Mouse (Mus musculus) neural tube, embryonic 11.5 days (tissue): ENCODE measurements around the gene Vps13d. TPM values are rescaled to one million over a fixed set of nuclear protein-coding genes. Genes with fewer than 3 reads are reported as not detected.

Experiments
- ATAC-seq: fragments of 200-750 bp; cut with Nextera tagmentation; 2 replicates; pipeline ENCODE4 v1.8.0; 2017; ENCODE audit warnings: moderate number of reproducible peaks, mild to moderate bottlenecking, moderate TSS enrichment, moderate library complexity; ENCODE audit not compliant: insufficient read depth, low FRiP score, low TSS enrichment
- DNase-seq: peaks from one replicate; pipeline ENCODE4 v3.0.0-alpha.2; 2015; ENCODE audit warnings: low spot score
- H3K27ac ChIP-seq: fragments of 300-500 bp; sonication (generic); 2 replicates; pipeline ENCODE4 v1.5.1; 2014; ENCODE audit warnings: low read depth, mild to moderate bottlenecking, low read length
- H3K27me3 ChIP-seq: fragments of 300-500 bp; sonication (generic); 2 replicates; pipeline ENCODE4 v1.6.1; 2014; ENCODE audit warnings: mild to moderate bottlenecking, low read length, mixed read lengths; ENCODE audit not compliant: control insufficient read depth, insufficient read depth
- H3K36me3 ChIP-seq: fragments of 300-500 bp; sonication (generic); 2 replicates; pipeline ENCODE4 v1.6.1; 2014; ENCODE audit warnings: mild to moderate bottlenecking, low read length, moderate library complexity, mixed read lengths; ENCODE audit not compliant: control insufficient read depth, insufficient read depth
- H3K4me1 ChIP-seq: fragments of 300-500 bp; sonication (generic); 2 replicates; pipeline ENCODE4 v1.6.1; 2014; ENCODE audit warnings: low read length, mixed read lengths; ENCODE audit not compliant: control insufficient read depth, insufficient read depth
- H3K4me2 ChIP-seq: fragments of 300-500 bp; sonication (generic); 2 replicates; pipeline ENCODE4 v1.6.1; 2014; ENCODE audit warnings: low read depth, mild to moderate bottlenecking, moderate library complexity
- H3K4me3 ChIP-seq: fragments of 300-500 bp; sonication (generic); 2 replicates; pipeline ENCODE4 v1.5.1; 2014; ENCODE audit warnings: low read depth, low read length
- H3K9ac ChIP-seq: fragments of 300-500 bp; sonication (generic); 2 replicates; pipeline ENCODE4 v1.6.1; 2014; ENCODE audit warnings: mild to moderate bottlenecking, low read length
- H3K9me3 ChIP-seq: fragments of 300-500 bp; sonication (generic); 2 replicates; pipeline ENCODE4 v1.6.1; 2016; ENCODE audit warnings: low read length; ENCODE audit not compliant: control insufficient read depth
- whole genome bisulfite sequencing: fragments of 180-500 bp; shearing (Covaris S2); extraction: QIAGEN DNeasy Blood & Tissue Kit; methylation state at CpG from one replicate; pipeline ENCODE4 v1.1.7; 2014; 5-methylcytosine and 5-hydroxymethylcytosine counted together
- polyA plus RNA-seq: library from polyadenylated mRNA; unstranded; fragments of >200 nt; fragmentation: Nextera tagmentation; extraction: Ambion mirVana; gene quantifications from 2 replicates; pipeline ENCODE4 v1.2.1, GENCODE M21; 2014

Gene Vps13d
- polyA plus RNA-seq, 1 experiment from 2014 or later, result 14.3 TPM

DNA sequence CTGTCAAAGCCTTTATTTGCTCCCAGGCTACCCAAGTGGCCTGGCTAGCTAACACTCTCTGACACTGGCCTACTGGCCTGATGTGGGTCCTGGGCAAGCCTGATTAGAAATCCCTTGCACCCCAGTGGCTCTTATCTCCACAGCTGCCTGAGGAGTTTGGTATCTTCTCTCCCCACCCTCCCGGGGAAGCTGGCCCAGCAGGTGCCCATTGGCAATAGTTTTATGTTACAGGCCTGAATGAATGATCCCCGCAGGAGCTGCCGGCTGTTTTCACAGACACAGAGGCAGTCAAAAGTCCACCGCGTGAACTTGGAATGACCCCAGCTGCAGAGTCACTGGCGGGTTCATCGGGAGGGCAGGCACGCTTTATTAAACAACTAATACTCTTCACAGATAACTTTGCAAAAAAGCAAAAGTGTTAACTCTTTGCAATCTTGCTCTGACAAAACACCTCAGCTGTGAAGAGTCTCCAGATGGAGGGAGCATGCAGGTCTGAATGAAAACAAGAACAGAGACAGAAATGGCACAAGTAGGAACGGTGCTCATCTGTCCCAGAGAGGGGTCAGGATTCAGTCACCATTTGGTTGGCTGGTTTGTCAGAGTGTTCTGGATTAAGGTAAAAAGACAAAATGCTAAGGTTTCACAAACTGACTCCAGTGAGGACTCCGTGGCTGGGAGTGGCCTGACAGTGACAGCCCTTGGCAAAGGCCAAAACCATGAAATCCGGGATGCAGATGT, 160.1 kb downstream of the Vps13d start:
- Histone ChIP-seq H3K9me3 (no peaks in the 10 kb centered on the region), H3K4me3 (no peak overlapping the region), H3K27me3 (no peaks in the 10 kb centered on the region), H3K27ac (peak overlapping the region; percentile 68), H3K4me1 (peaks cover 28% of the 10 kb centered on the region), H3K4me2 (no peak overlapping the region), H3K9ac (no peak overlapping the region), H3K36me3 (no peaks in the 10 kb centered on the region)
- DNase-seq (peak; percentile 85), ATAC-seq (peak; percentile 88)
- WGBS, result 5% methylated on average over 11 of the region's 11 CpGs

DNA sequence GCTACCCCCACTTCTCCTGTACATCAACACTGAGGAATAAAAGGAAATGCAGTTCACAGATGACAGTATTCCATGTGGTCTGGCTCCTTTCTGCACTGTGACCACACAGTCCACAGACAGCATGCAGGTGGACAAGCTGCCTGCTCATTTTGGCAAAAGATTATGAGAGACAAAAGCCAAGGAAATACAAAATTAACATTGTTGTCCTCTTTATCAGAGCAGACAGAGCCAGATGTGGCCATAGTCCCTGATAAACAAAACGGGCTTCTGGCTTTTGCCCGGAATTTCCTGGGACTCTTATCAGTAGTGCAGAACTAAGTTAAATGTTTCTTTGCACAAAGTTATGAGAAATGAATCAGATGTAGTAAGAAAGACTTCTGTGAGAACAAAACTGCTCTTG, 161.4 kb downstream of the Vps13d start:
- no peaks in the 10 kb centered on the region for H3K9me3 ChIP-seq
- H3K4me1 ChIP-seq, result peaks cover 32% of the 10 kb centered on the region
- no peak overlapping the region for H3K4me2 ChIP-seq
- no peak overlapping the region for H3K27ac ChIP-seq
- DNase-seq (no peak), ATAC-seq (no peak)
- no peaks in the 10 kb centered on the region for H3K36me3 ChIP-seq
- H3K9ac ChIP-seq, result no peak overlapping the region
- no peak overlapping the region for H3K4me3 ChIP-seq
- no peaks in the 10 kb centered on the region for H3K27me3 ChIP-seq
- 80% methylated on average over 2 of the region's 2 CpGs for WGBS

DNA sequence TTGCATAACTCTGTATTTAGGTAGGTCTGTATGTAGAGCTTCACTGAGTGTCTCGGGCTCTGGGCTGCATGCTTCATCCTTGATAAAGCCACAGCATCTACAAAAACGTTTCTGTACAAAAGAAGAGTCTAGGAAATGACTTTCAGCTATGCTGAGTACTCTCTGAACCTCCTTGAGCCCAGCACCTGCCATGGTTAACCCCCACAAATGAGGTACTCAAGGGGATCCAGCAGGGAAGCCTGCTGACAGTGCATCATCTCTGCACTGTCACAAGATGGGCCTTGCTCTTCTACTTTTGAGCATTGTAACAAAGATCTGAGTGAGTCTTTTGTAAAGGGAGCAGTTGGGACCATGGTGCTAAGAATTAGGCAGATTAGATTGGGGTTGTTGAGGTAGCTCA, 162.2 kb downstream of the Vps13d start:
- H3K36me3 ChIP-seq, result no peaks in the 10 kb centered on the region
- H3K4me1 ChIP-seq, result peaks cover 35% of the 10 kb centered on the region
- no peaks in the 10 kb centered on the region for H3K27me3 ChIP-seq
- 66% methylated on average over 2 of the region's 2 CpGs for WGBS
- no peak overlapping the region for H3K4me3 ChIP-seq
- ATAC-seq (no peak), DNase-seq (no peak)
- no peak overlapping the region for H3K9ac ChIP-seq
- no peak overlapping the region for H3K27ac ChIP-seq
- no peaks in the 10 kb centered on the region for H3K9me3 ChIP-seq
- no peak overlapping the region for H3K4me2 ChIP-seq

DNA sequence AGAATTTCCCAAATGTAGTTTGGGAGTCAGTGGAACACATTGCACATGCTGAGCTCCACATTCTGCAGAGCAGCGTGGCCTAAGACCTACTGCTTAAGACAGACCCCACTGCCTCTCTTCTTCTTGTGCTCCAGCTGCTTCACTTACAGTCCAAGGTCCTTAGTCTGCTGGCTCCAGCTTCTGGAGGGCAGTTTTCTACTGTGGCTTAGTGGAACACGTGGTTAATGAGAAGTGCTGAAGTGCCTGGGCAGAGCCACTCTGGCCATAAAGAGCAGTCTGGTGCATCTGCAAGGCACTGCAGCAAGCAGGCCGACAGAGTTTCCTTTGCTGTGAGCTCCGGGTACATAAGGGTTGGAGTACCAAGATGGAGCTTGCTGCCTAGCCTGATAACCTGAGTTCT, 163.3 kb downstream of the Vps13d start:
- ATAC-seq (no peak), DNase-seq (no peak)
- Histone ChIP-seq H3K9ac (no peak overlapping the region), H3K27ac (no peak overlapping the region), H3K4me3 (no peak overlapping the region), H3K9me3 (no peaks in the 10 kb centered on the region), H3K36me3 (no peaks in the 10 kb centered on the region; the same call in 1 of the 2 replicates), H3K4me2 (no peak overlapping the region), H3K27me3 (no peaks in the 10 kb centered on the region), H3K4me1 (peaks cover 38% of the 10 kb centered on the region)
- WGBS, result 64% methylated on average over 4 of the region's 4 CpGs

DNA sequence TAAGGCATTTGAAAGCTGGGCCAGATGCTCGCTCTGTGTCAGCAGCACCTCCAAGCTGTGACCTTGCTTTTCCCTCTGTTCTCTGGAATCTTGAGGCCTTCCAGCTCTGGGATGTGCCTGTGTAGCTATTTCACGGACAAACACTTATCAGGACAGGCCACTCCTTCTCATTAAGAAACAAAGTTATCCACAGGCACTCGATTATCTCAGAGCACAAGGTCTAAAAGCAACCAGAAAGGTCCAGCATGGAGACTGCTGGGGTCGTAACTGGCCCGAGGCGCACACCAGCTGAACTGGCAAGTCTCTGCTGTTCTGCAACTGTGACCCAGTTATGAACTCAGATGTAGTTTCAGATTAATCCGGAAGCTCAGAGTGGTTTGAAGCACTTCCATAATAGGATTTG, 168.4 kb downstream of the Vps13d start:
- Histone ChIP-seq H3K27ac (no peak overlapping the region), H3K4me2 (no peak overlapping the region)
- no peak for DNase-seq

DNA sequence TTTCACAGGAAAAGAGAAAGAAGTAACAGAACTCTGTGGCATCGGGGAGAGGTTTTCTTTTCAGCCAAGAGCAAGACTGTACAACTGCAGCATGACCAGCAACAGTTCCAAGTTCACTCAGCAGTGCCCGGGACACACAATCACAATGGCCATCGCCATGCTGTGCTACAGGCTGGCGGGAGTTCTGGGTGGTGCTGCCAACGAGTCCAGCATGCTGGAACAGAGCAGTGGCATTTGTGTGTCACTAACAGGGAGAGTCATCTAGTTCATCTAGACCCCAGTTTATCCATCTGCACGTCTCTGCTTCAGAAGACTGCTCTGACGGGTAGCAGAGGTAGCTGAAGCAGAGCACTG, 169.4 kb downstream of the Vps13d start:
- H3K27ac ChIP-seq, result no peak overlapping the region
- H3K27me3 ChIP-seq, result no peaks in the 10 kb centered on the region
- H3K4me1 ChIP-seq, result peaks cover 14% of the 10 kb centered on the region; the same call in 1 of the 2 replicates
- DNase-seq (no peak), ATAC-seq (no peak)
- no peaks in the 10 kb centered on the region for H3K9me3 ChIP-seq
- no peak overlapping the region for H3K4me2 ChIP-seq
- no peak overlapping the region for H3K9ac ChIP-seq
- 68% methylated on average over 7 of the region's 7 CpGs for WGBS
- H3K36me3 ChIP-seq, result no peaks in the 10 kb centered on the region; the same call in 1 of the 2 replicates
- H3K4me3 ChIP-seq, result no peak overlapping the region

More for the DNA sequence above, 168.4 kb downstream of the Vps13d start:
- Histone ChIP-seq H3K4me3 (no peak overlapping the region), H3K9ac (no peak overlapping the region), H3K27me3 (no peaks in the 10 kb centered on the region), H3K36me3 (no peaks in the 10 kb centered on the region; the same call in 1 of the 2 replicates), H3K4me1 (peaks cover 14% of the 10 kb centered on the region; the same call in 1 of the 2 replicates), H3K9me3 (no peaks in the 10 kb centered on the region)
- WGBS, result 62% methylated on average over 7 of the region's 7 CpGs
- ATAC-seq, result no peak

DNA sequence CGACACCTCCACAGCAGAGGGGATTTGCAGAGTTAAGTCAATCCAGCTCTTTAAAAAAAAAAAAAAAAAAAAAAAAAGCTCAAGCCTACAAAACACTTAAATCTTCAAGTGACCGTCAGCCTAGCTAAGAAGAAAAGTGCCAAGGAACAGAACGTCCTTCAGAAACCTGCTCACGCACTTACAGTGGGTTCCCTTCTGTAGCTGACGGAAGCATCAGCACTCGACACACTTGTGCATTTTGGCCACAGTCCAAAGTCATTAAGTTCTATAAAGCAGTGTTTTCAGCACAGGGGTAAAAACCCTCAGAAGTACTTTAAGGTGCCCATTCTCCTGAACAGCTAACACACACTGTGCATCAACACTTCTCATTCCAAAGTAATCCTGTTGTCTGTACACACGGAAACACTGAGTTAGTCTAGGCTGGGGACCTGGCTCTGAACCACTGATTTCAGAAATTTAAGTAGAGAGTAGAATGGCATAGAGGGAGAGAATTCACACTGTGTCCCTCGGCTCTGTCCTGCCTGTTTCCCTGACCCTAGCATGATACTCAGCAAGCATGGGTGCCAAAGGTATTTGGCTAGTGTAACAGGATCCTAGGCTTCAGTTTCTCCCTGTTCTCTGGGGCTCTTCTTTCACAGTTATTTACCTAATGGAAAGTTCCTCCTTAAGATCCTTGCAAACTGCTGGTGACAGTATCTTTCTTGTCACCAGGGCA, 170.0 kb downstream of the Vps13d start:
- DNase-seq (no peak), ATAC-seq (no peak)
- H3K4me1 ChIP-seq, result peaks cover 14% of the 10 kb centered on the region; the same call in 1 of the 2 replicates
- H3K4me2 ChIP-seq, result no peak overlapping the region
- no peaks in the 10 kb centered on the region; the same call in 1 of the 2 replicates for H3K36me3 ChIP-seq
- no peaks in the 10 kb centered on the region for H3K9me3 ChIP-seq
- WGBS, result 48% methylated on average over 8 of the region's 8 CpGs
- H3K9ac ChIP-seq, result no peak overlapping the region
- H3K4me3 ChIP-seq, result no peak overlapping the region
- H3K27me3 ChIP-seq, result no peaks in the 10 kb centered on the region
- H3K27ac ChIP-seq, result no peak overlapping the region

DNA sequence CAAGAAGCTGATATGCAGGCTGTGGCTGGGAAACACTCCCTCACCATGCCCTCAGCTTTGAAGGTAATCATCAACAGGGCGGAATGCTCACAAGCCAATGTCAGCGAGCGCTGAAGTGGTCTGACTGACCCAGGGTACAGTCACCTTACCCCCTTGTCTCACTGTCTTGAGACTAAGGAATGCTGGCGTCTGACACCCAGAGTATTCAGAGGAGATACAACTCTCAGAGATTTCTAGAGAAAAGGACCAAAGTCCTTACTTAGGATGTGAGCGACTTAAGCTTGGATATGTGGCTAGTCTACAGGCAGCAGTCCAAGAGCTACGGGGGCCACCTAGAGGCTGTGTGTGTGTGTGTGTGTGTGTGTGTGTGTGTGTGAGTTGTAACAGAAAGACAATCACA, 170.9 kb downstream of the Vps13d start:
- no peak overlapping the region for H3K4me2 ChIP-seq
- H3K36me3 ChIP-seq, result no peaks in the 10 kb centered on the region; the same call in 1 of the 2 replicates
- H3K9ac ChIP-seq, result no peak overlapping the region
- ATAC-seq (no peak), DNase-seq (no peak)
- no peaks in the 10 kb centered on the region for H3K27me3 ChIP-seq
- H3K4me3 ChIP-seq, result no peak overlapping the region
- no peaks in the 10 kb centered on the region for H3K9me3 ChIP-seq
- H3K27ac ChIP-seq, result no peak overlapping the region
- H3K4me1 ChIP-seq, result peaks cover 14% of the 10 kb centered on the region; the same call in 1 of the 2 replicates
- WGBS, result 88% methylated on average over 6 of the region's 6 CpGs

DNA sequence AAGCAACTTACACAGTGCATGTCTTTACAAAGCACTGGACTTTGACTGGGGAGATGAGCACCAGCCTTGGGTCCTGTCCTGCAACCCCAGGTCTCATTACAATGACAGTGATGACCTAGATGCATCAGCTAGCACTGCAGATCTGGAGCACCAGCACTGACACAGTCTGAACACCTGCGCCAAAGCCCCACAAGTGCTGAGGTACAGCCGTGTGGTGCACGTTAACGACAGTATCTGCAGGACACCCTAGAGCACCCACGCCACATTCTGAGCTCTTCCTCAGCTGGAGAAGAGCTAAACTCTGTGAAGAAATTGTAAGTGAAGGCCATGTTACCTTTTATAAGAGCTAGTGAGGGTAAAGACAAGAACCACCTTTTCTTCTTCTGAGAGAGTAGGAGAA, 172.0 kb downstream of the Vps13d start:
- Histone ChIP-seq H3K27me3 (no peaks in the 10 kb centered on the region), H3K4me1 (peaks cover 8% of the 10 kb centered on the region; the same call in 1 of the 2 replicates), H3K36me3 (no peaks in the 10 kb centered on the region; the same call in 1 of the 2 replicates), H3K4me3 (no peak overlapping the region), H3K9me3 (no peaks in the 10 kb centered on the region), H3K27ac (no peak overlapping the region), H3K9ac (no peak overlapping the region), H3K4me2 (no peak overlapping the region)
- WGBS, result 92% methylated on average over 5 of the region's 5 CpGs
- ATAC-seq (no peak), DNase-seq (no peak)
